Mouse (Mus musculus) forebrain, embryonic 14.5 days (tissue): ENCODE measurements around the gene Adarb1. TPM values are rescaled to one million over a fixed set of nuclear protein-coding genes. Genes with fewer than 3 reads are reported as not detected.
A peak's percentile ranks its signal among the peaks of the same experiment; 100 is the strongest.

ENCODE experiments used
- ATAC-seq: fragments of 200-750 bp; cut with Nextera tagmentation; 2 replicates; pipeline ENCODE4 v1.8.0; 2017; ENCODE audit warnings: mild to moderate bottlenecking, moderate library complexity
- DNase-seq: peaks from one replicate; pipeline ENCODE4 v3.0.0-alpha.2; 2015; ENCODE audit warnings: low spot score
- H3K27ac ChIP-seq: fragments of 300-500 bp; sonication (generic); 2 replicates; pipeline ENCODE4 v1.5.1; 2014; ENCODE audit warnings: low read depth, mild to moderate bottlenecking, control low read depth, low read length, moderate library complexity
- H3K27me3 ChIP-seq: fragments of 300-500 bp; sonication (generic); replicated peaks from 2 replicates; pipeline ENCODE4 v1.6.1; 2014; ENCODE audit warnings: low read length, control low read depth, mixed read lengths; ENCODE audit not compliant: control insufficient read depth, insufficient read depth
- H3K36me3 ChIP-seq: fragments of 300-500 bp; sonication (generic); 2 replicates; pipeline ENCODE4 v1.6.1; 2014; ENCODE audit warnings: low read length, control low read depth; ENCODE audit not compliant: control insufficient read depth, insufficient read depth
- H3K4me1 ChIP-seq: fragments of 300-500 bp; sonication (generic); 2 replicates; pipeline ENCODE4 v1.6.1; 2014; ENCODE audit warnings: antibody characterized with exemption, low read length, control low read depth; ENCODE audit not compliant: control insufficient read depth, insufficient read depth
- H3K4me2 ChIP-seq: fragments of 300-500 bp; sonication (generic); 2 replicates; pipeline ENCODE4 v1.6.1; 2014; ENCODE audit warnings: mild to moderate bottlenecking, control low read depth, low read length
- H3K4me3 ChIP-seq: fragments of 300-500 bp; sonication (generic); 2 replicates; pipeline ENCODE4 v1.5.1; 2014; ENCODE audit warnings: low read depth, low read length, control low read depth
- H3K9ac ChIP-seq: fragments of 300-500 bp; sonication (generic); 2 replicates; pipeline ENCODE4 v1.6.1; 2014; ENCODE audit warnings: mild to moderate bottlenecking, low read length, control low read depth, moderate library complexity
- H3K9me3 ChIP-seq: fragments of 300-500 bp; sonication (generic); replicated peaks from 2 replicates; pipeline ENCODE4 v1.6.1; 2016; ENCODE audit warnings: low read length, control low read depth, mixed read lengths; ENCODE audit not compliant: control insufficient read depth
- WGBS: fragments of 180-500 bp; shearing (Covaris S2); extraction: QIAGEN DNeasy Blood & Tissue Kit; methylation state at CpG from one replicate; pipeline ENCODE4 v1.1.7; 2014; 5-methylcytosine and 5-hydroxymethylcytosine counted together
- polyA plus RNA-seq: library from polyadenylated mRNA; unstranded; fragments of >200 nt; fragmentation: Nextera tagmentation; extraction: Ambion mirVana; gene quantifications from 2 replicates; pipeline ENCODE4 v1.2.1, GENCODE M21; 2014

The Adarb1 gene
- polyA plus RNA-seq, 1 experiment from 2014 or later = 7.8 TPM

- ATAC-seq = no peak
These were observed 33.8 kb upstream of the Adarb1 start for GRCm38 (mm10) chr10:77451822-77452221.

GRCm38 (mm10) chr10:77450159-77450464 lies 32.0 kb upstream of the Adarb1 start:
- no peaks in the 10 kb centered on the region for H3K27me3 ChIP-seq
- no peak for DNase-seq
- no peaks in the 10 kb centered on the region for H3K36me3 ChIP-seq
- H3K9me3 ChIP-seq = no peaks in the 10 kb centered on the region
- no peak overlapping the region for H3K9ac ChIP-seq
- no peak overlapping the region for H3K4me3 ChIP-seq
- ATAC-seq = no peak
- H3K27ac ChIP-seq = no peak overlapping the region
- H3K4me2 ChIP-seq = no peak overlapping the region
- H3K4me1 ChIP-seq = no peaks in the 10 kb centered on the region

More at GRCm38 (mm10) chr10:77451822-77452221, 33.8 kb upstream of the Adarb1 start:
- H3K4me2 ChIP-seq = no peak overlapping the region
- no peaks in the 10 kb centered on the region for H3K36me3 ChIP-seq
- H3K9ac ChIP-seq = no peak overlapping the region
- H3K4me1 ChIP-seq = no peaks in the 10 kb centered on the region
- H3K27me3 ChIP-seq = no peaks in the 10 kb centered on the region
- no peaks in the 10 kb centered on the region for H3K9me3 ChIP-seq
- no peak for DNase-seq
- WGBS = 91% methylated on average over 4 of the region's 4 CpGs
- H3K4me3 ChIP-seq = no peak overlapping the region
- H3K27ac ChIP-seq = no peak overlapping the region

- no peaks in the 10 kb centered on the region for H3K4me1 ChIP-seq
- H3K27me3 ChIP-seq = no peaks in the 10 kb centered on the region
- ATAC-seq (no peak), DNase-seq (no peak)
- H3K9me3 ChIP-seq = no peaks in the 10 kb centered on the region
- peak overlapping the region; percentile 32; the same call in 1 of the 2 replicates for H3K9ac ChIP-seq
- no peaks in the 10 kb centered on the region for H3K36me3 ChIP-seq
- WGBS = 50% methylated on average over 23 of the region's 23 CpGs
- no peak overlapping the region for H3K27ac ChIP-seq
- no peak overlapping the region for H3K4me2 ChIP-seq
- H3K4me3 ChIP-seq = no peak overlapping the region
These were observed 31.5 kb upstream of the Adarb1 start for GRCm38 (mm10) chr10:77449315-77450158.

GRCm38 (mm10) chr10:77448698-77449247 lies 30.7 kb upstream of the Adarb1 start:
- 74% methylated on average over 6 of the region's 6 CpGs for WGBS
- no peak for DNase-seq

GRCm38 (mm10) chr10:77448209-77448608 lies 30.1 kb upstream of the Adarb1 start:
- H3K4me3 ChIP-seq = no peak overlapping the region
- ATAC-seq (no peak), DNase-seq (no peak)
- H3K4me1 ChIP-seq = no peaks in the 10 kb centered on the region
- no peak overlapping the region for H3K27ac ChIP-seq
- H3K36me3 ChIP-seq = no peaks in the 10 kb centered on the region
- H3K27me3 ChIP-seq = no peaks in the 10 kb centered on the region
- no peak overlapping the region for H3K9ac ChIP-seq
- H3K9me3 ChIP-seq = no peaks in the 10 kb centered on the region
- 80% methylated on average over 7 of the region's 7 CpGs for WGBS
- H3K4me2 ChIP-seq = no peak overlapping the region

More at GRCm38 (mm10) chr10:77448698-77449247, 30.7 kb upstream of the Adarb1 start:
- no peak for ATAC-seq
- H3K4me1 ChIP-seq = no peaks in the 10 kb centered on the region
- no peaks in the 10 kb centered on the region for H3K9me3 ChIP-seq
- H3K4me3 ChIP-seq = no peak overlapping the region
- no peak overlapping the region for H3K9ac ChIP-seq
- no peaks in the 10 kb centered on the region for H3K27me3 ChIP-seq
- no peak overlapping the region for H3K4me2 ChIP-seq
- no peak overlapping the region for H3K27ac ChIP-seq
- H3K36me3 ChIP-seq = no peaks in the 10 kb centered on the region

- WGBS = 17% methylated on average over 2 of the region's 2 CpGs
- DNase-seq (no peak), ATAC-seq (no peak)
- H3K9ac ChIP-seq = no peak overlapping the region
- H3K4me1 ChIP-seq = no peaks in the 10 kb centered on the region
- H3K36me3 ChIP-seq = no peaks in the 10 kb centered on the region
- no peak overlapping the region for H3K27ac ChIP-seq
- H3K27me3 ChIP-seq = no peaks in the 10 kb centered on the region
- H3K4me3 ChIP-seq = no peak overlapping the region
- H3K4me2 ChIP-seq = no peak overlapping the region
- H3K9me3 ChIP-seq = no peaks in the 10 kb centered on the region
These were observed 29.7 kb upstream of the Adarb1 start for GRCm38 (mm10) chr10:77447755-77448154.

GRCm38 (mm10) chr10:77442250-77442649 lies 24.2 kb upstream of the Adarb1 start:
- WGBS = 81% methylated on average over 4 of the region's 4 CpGs
- no peak overlapping the region for H3K9ac ChIP-seq
- H3K9me3 ChIP-seq = no peaks in the 10 kb centered on the region
- DNase-seq (no peak), ATAC-seq (no peak)
- no peak overlapping the region for H3K27ac ChIP-seq
- no peaks in the 10 kb centered on the region for H3K36me3 ChIP-seq
- H3K4me1 ChIP-seq = no peaks in the 10 kb centered on the region
- H3K27me3 ChIP-seq = no peaks in the 10 kb centered on the region
- H3K4me2 ChIP-seq = no peak overlapping the region
- no peak overlapping the region for H3K4me3 ChIP-seq

GRCm38 (mm10) chr10:77441812-77442211 lies 23.7 kb upstream of the Adarb1 start:
- H3K36me3 ChIP-seq = no peaks in the 10 kb centered on the region
- 90% methylated on average over 3 of the region's 3 CpGs for WGBS
- DNase-seq (no peak), ATAC-seq (no peak)
- H3K4me1 ChIP-seq = no peaks in the 10 kb centered on the region
- H3K27me3 ChIP-seq = no peaks in the 10 kb centered on the region
- H3K4me2 ChIP-seq = no peak overlapping the region
- no peak overlapping the region for H3K4me3 ChIP-seq
- H3K9me3 ChIP-seq = no peaks in the 10 kb centered on the region
- H3K9ac ChIP-seq = no peak overlapping the region
- no peak overlapping the region for H3K27ac ChIP-seq
